Mouse (Mus musculus): ENCODE measurements at regions not wholly inside any gene's neighbourhood (a gene's known extent, or its start where the extent isn't known, plus 50 kb on each side); places are given as distances from the start of the nearest gene placed in this dataset.
"Not testable (repeated sequence)": the region's sequence is repeated elsewhere in the genome, so short reads cannot be mapped to it uniquely, and the experiment has no call there.

DNA sequence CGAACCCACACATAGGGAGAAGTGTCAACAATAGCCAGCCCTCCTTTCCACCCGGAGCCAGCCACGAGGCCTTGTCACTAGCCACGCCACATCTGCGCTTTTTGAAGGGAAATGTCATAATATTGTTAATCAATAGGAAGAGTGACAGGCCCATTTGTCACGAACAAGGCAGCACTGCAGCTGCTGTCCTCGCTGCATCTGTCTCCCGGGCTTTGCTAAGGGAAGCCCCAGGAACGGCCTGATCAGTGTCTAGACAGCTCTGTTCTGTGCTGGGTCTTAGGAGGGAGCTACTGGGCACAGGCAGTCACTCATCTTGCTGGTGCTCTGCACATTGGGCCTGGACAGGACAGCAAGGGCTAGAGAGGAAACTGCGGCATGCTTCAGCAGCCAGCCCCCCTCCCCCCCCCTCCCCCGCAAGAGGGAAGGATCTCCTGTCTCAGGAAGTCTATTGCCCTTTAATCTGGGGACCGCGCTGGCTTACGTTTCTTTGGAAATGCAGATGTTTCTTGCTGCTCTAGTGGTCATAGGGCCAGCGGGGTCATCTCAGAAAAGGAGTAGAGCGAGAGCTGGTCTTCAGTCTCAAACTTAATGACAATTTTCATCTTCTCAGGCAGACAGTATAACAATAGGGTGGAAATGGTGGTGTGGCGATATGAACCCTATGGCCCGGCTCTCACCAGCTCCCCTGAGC, 169.1 kb upstream of the Npvf start:
- Histone ChIP-seq H3K27ac (replicated peaks; ENCODE audit: low read depth, low read length) (no peak overlapping the region), H3K4me1 (ENCODE audit: control insufficient read depth, insufficient read depth, insufficient read length, low read length) (no peaks in the 10 kb centered on the region), H3K4me3 (ENCODE audit: insufficient read depth, low read depth, low read length) (no peak overlapping the region)

DNA sequence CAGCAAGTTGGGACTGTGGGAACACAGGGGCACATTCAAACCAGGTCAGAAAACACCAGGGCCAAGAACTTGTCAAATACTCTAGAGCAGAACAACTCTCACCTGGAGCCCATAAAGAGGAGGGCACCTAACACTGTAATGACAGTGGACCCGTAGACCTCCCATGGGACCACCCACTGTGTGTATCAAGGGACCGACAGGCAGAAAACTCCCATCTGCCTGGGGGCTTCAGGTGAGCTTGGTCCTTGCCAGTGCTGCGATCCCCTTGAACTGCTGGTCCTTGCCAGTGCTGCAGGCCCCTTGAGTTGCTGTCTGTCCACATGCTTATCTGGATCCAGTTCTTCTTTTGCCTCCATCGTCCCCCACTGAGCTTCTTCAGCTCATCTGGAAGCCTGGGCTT, 170.2 kb upstream of the Npvf start:
- Histone ChIP-seq H3K4me3 (ENCODE audit: insufficient read depth, low read depth, low read length) (no peak overlapping the region), H3K4me1 (ENCODE audit: control insufficient read depth, insufficient read depth, insufficient read length, low read length) (no peaks in the 10 kb centered on the region), H3K27ac (replicated peaks; ENCODE audit: low read depth, low read length) (no peak overlapping the region)

DNA sequence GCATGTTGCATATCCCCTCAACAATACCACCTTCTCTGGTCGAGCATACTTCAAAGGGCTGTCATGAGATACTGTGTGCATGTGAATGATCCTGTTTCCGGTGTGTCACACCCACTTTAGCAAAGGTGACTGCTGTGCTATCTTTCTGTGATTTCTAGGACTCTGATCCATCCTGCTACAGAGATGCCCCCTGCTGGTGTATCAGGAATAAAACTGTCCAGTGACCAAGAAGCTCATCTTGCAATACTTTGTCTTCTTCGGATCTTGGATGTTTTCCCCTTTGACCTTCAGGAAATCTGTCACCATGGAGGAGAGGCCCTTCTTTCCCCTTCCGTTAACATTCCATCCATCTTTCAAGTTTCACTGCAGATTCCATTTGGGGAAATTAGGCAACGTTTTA, 177.5 kb upstream of the Npvf start:
- H3K27ac ChIP-seq (replicated peaks; ENCODE audit: low read depth, low read length) = no peak overlapping the region
- no peak overlapping the region for H3K4me3 ChIP-seq (ENCODE audit: insufficient read depth, low read depth, low read length)

DNA sequence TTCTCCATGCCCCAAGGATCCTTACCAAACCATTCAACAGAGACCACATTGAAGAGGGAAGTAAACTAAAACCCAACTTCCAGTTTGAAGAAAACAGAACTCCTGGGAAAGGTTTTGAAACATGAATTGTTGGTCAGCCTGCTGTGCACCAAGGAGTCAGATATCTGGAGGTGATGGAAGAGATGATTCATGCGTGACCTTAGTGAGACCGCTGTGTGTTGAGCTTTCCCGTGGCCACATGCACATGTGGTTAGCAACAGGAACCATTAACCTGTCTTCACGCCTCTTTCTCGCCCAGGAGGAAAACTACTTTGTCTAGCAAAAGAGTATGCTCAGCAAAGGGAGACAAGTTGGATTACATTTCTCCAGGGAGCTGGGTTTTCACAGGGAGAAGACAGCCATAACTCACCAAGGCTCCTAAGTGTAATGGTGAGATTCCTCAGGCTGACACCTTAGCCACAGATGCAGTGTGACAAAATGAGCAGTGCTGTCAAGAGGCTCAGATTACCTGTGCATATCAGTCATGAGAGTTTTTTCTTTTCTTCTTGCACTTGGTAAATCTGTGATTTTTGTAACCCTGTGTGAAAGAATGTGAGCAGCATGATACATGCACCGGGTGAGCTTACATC, 181.9 kb upstream of the Npvf start:
- no peaks in the 10 kb centered on the region for H3K4me1 ChIP-seq (ENCODE audit: control insufficient read depth, insufficient read depth, insufficient read length, low read length)
- H3K27ac ChIP-seq (replicated peaks; ENCODE audit: low read depth, low read length) = no peak overlapping the region
- no peak overlapping the region for H3K4me3 ChIP-seq (ENCODE audit: insufficient read depth, low read depth, low read length)

More for the DNA sequence above, 177.5 kb upstream of the Npvf start:
- no peaks in the 10 kb centered on the region for H3K4me1 ChIP-seq (ENCODE audit: control insufficient read depth, insufficient read depth, insufficient read length, low read length)

DNA sequence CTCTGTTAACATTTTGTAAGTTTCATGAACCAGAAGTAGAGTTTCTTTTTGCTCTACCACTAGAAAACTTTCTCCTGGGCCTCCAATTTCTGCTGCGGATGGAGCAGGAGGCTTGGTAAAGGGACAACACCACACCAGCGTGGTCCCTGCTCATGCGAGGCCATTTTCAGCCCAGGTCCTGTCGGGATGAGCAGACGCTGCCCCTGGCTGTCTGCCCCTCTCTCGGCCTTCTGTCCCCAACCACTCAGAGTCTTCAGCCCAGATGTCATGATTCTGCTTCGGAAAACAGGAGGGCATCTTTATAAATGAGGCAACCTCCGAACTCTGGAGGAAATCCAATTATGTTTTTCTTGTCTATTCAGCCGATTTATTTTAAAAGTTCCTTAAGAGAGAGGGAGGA, 186.6 kb upstream of the Npvf start:
- Histone ChIP-seq H3K27ac (replicated peaks; ENCODE audit: low read depth, low read length) (no peak overlapping the region), H3K4me3 (ENCODE audit: insufficient read depth, low read depth, low read length) (no peak overlapping the region), H3K4me1 (ENCODE audit: control insufficient read depth, insufficient read depth, insufficient read length, low read length) (no peaks in the 10 kb centered on the region)

DNA sequence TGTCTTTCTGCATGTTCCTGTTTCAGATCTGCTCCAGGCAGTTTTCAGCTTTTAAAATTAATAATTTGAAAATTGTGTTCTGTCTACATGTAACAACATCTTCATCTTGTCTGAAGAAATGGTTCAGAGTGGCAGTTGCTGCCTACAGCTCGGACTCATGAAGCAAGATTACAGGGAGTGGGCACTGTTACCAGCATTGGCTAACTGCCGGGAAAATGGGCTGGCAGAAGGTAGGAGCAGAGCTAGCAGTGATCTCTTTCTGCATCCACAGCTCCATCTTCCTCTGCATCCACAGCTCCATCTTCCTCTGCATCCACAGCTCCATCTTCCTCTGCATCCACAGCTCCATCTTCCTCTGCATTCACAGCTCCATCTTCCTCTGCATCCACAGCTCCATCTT, 191.0 kb upstream of the Npvf start:
- H3K4me1 ChIP-seq (ENCODE audit: control insufficient read depth, insufficient read depth, insufficient read length, low read length); H3K4me3 ChIP-seq (ENCODE audit: insufficient read depth, low read depth, low read length); H3K27ac ChIP-seq (replicated peaks; ENCODE audit: low read depth, low read length): not testable (repeated sequence)

DNA sequence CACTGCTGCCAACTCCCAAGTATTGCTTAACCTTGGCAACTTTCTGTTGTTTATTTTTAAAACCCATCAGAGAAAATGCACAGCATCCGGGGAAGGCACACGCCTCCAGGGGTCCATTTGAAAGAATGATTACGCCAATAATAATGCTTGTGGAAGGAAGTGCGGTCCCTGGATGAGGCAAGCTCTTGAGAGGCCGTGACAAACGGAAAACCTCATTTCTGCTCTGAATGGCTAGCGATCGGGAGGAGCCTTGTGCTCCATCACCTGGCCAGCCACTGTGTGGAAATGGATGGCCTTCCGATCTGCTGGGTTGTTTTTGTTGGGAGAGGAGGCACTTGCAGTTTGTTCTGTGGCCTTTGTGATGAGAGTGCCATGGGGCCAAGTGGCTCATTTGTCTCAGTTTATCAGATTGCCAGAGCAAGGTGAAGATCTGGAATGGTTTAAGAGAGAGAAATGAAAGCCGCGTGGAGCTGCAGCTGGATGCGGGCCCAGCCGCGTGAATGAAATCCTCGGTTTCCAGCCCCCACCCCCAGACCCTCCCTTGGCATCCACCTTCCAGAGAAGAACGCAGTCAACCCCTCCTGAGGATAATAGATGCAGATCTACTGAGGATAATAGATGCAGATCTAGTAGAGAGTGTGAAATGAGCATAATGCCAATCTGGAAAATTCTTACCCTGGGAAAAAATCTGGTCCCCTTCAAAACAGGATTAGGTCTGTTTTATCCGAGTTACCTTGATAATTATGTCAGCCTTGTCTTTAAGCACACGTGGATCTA, 192.7 kb upstream of the Npvf start:
- no peaks in the 10 kb centered on the region for H3K4me1 ChIP-seq (ENCODE audit: control insufficient read depth, insufficient read depth, insufficient read length, low read length)
- no peak overlapping the region for H3K27ac ChIP-seq (replicated peaks; ENCODE audit: low read depth, low read length)
- no peak overlapping the region for H3K4me3 ChIP-seq (ENCODE audit: insufficient read depth, low read depth, low read length)

DNA sequence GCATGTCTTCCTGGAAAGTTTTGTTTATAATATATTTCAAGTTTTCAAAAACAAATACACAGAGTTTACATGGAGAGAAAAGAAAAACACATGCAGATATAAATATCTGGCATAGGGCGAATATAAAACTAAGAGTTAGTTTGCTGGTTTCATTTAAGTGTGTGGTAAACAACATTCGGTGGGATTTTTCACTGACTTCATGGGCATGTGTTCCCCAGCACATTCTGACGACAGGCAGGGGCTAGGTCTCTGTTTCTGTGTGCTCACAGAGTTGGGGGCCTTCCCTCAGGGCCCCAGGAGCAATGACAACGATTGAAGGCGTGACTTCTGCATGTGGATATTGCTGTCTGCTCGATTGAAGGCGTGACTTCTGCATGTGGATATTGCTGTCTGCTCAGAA, 193.3 kb upstream of the Npvf start:
- no peaks in the 10 kb centered on the region for H3K4me1 ChIP-seq (ENCODE audit: control insufficient read depth, insufficient read depth, insufficient read length, low read length)
- no peak overlapping the region for H3K27ac ChIP-seq (replicated peaks; ENCODE audit: low read depth, low read length)
- H3K4me3 ChIP-seq (ENCODE audit: insufficient read depth, low read depth, low read length) = no peak overlapping the region

DNA sequence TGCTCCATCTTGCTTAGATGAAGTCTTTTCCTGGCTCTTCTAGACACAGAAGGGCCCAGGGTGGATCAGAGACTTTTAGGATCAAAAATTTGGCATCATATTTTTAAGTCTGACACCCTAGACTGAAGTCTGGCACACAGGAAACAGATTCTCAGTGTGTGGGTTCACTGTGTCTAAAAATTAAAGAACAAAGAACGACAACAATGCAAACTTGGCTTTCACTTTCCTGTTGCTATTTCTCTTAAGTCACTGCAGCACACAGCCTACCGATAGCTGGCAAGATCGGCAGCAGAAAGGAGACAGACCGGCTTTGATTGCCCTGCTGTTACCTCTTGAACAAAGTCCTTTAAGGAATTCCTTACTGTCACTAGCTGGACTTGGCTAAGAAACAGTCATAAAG, 204.9 kb upstream of the Npvf start:
- H3K4me3 ChIP-seq (ENCODE audit: insufficient read depth, low read depth, low read length) = no peak overlapping the region
- H3K4me1 ChIP-seq (ENCODE audit: control insufficient read depth, insufficient read depth, insufficient read length, low read length) = no peaks in the 10 kb centered on the region
- H3K27ac ChIP-seq (replicated peaks; ENCODE audit: low read depth, low read length) = no peak overlapping the region

DNA sequence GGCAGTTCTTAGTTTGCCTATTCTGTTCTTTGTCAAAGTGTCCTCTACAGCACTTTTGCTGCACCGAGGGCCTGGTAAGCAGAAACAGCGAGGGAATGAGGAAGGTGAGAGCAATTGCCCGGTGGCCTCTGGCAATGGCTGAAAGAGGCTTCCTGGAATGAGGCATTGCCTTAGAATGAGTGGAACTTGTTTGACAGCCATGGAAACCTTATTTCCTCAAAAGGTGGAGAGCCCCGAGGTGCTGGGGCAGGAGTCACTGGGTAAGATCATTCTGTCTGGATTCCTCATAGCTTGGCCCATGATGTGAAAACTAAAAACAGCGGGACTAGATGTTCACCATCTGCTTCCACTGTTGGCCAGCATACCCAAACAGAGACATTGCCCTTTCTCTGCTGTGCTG, 223.8 kb upstream of the Npvf start:
- no peak overlapping the region for H3K4me3 ChIP-seq (ENCODE audit: insufficient read depth, low read depth, low read length)
- no peaks in the 10 kb centered on the region for H3K4me1 ChIP-seq (ENCODE audit: control insufficient read depth, insufficient read depth, insufficient read length, low read length)

DNA sequence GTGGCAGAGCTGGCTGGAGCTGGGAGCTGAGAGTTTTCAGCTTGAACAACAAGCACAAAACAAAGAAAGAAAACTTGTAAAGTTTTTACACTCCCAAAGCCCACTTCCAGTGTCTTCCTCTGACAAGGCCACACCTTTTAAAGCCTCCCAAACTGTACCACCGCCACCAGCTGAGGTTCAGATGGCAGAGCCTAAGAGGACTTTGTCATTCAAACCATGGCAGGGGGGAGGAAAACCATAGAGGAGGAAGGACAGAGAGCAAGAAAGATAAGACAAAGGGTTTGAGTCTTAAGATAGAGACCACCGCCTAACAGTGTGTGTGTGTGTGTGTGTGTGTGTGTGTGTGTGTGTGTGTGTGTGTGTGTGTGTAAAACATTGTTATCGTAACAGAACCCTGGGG, 228.1 kb upstream of the Npvf start:
- Histone ChIP-seq H3K27ac (replicated peaks; ENCODE audit: low read depth, low read length) (no peak overlapping the region), H3K4me3 (ENCODE audit: insufficient read depth, low read depth, low read length) (no peak overlapping the region), H3K4me1 (ENCODE audit: control insufficient read depth, insufficient read depth, insufficient read length, low read length) (no peaks in the 10 kb centered on the region)

More for the DNA sequence above, 223.8 kb upstream of the Npvf start:
- H3K27ac ChIP-seq (replicated peaks; ENCODE audit: low read depth, low read length) = no peak overlapping the region

DNA sequence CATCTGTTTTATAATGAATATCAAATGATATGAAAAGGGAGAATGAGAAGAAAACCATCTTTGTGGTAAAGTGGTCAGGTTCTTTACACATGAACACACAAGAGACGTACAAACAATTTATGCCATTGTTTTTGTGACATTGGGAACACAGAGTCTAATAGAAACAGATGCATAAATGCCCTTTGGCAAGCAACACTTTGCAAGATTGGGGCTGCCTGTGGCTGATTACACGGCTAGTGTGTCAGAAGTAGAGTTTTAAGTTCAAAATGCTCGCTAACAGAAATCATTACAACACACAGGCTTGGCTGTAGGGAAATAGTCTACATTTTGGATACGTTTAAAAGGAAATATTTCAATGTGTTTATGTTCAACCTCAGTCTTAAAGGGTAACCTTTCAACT, 228.5 kb upstream of the Npvf start:
- no peaks in the 10 kb centered on the region for H3K4me1 ChIP-seq (ENCODE audit: control insufficient read depth, insufficient read depth, insufficient read length, low read length)

DNA sequence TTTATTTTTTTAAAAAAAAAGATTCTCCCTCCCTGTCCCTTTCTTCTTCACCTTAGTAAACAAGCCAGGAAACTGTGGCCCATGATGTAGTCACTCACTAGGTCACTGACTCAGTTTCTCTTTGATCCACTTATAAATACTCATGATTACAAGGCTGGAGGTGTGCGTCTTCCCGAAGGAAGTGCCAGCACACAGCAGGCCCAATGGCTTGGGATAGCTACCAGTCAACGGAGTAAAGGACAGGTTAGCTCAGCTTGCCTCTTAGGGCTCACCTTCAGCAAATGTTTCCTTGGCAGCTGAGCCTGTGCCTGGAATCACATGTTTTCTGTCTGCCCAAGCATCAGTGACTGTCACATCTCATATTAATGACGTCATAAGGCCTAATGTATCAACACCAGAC, 230.8 kb upstream of the Npvf start:
- Histone ChIP-seq H3K4me1 (ENCODE audit: control insufficient read depth, insufficient read depth, insufficient read length, low read length) (no peaks in the 10 kb centered on the region), H3K4me3 (ENCODE audit: insufficient read depth, low read depth, low read length) (no peak overlapping the region), H3K27ac (replicated peaks; ENCODE audit: low read depth, low read length) (no peak overlapping the region)

More for the DNA sequence above, 228.5 kb upstream of the Npvf start:
- Histone ChIP-seq H3K27ac (replicated peaks; ENCODE audit: low read depth, low read length) (no peak overlapping the region), H3K4me3 (ENCODE audit: insufficient read depth, low read depth, low read length) (no peak overlapping the region)

DNA sequence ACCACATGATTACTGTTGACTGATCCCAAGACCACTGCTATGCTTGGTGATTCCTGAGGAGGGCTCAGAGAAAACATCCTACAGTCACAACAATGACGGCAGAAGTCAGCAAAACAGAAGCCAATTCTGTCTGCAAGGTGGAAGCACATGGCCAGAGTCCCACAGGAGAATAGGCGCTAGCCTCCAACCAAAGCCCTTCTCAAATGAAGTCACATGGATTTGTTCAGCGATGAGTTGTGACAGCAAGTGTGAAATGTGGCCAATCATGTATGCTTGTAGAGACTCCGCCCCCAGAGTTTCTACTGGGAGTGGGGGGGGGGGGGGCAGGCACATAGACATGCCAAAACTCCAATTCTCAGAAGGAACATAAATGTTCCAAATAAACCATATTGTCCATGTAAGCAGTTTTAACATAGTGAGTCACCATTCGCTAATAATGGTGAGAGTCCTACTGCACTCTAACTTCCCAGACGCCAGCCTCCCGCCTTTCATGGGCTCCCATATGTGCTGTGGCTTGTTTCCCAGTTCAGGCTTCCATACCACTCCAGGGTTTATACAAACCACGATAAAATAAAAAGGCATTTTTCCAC, 231.6 kb upstream of the Npvf start:
- Histone ChIP-seq H3K4me1 (ENCODE audit: control insufficient read depth, insufficient read depth, insufficient read length, low read length) (no peaks in the 10 kb centered on the region), H3K27ac (replicated peaks; ENCODE audit: low read depth, low read length) (no peak overlapping the region), H3K4me3 (ENCODE audit: insufficient read depth, low read depth, low read length) (no peak overlapping the region)

DNA sequence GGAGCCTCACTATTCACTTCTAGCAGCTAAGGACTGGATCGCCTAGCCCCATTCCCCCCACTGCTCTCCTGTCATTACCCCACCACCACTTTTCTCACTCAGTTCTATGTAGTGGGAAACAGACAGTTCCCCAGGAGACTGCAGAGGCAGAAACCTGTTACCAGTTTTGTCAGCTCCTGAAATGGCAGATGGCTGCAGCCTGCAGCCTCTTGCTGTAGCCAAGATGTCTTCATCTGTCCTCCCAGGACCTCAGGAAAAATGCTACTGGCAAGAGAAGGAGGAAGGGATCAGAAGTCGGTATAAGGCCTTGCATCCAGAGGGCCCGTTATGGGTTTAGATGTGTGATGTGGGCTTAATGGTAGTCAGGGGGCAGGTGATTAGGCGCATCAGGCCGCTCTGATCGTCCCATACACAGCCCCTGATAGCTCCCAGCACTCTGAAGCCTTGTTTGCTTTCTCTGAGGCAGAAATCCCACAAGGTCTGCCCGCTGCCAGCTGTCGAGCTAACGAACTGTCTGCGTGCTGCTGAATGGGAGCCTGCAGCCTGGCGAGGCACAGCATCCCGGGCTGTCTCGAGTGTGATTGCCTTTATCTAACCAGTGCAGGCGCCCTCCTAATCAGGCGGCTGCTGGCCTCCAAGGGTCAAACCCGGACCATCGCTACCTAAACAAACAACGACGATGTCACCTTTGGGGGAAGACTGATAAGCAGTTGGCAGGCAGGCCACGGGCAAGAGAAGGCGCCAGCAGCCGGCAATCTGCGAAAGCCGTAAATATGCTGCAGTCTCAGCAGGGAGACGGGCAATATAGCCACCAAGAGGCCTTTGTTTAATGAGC, 236.3 kb upstream of the Npvf start:
- Histone ChIP-seq H3K27ac (replicated peaks; ENCODE audit: low read depth, low read length) (no peak overlapping the region), H3K4me1 (ENCODE audit: control insufficient read depth, insufficient read depth, insufficient read length, low read length) (no peaks in the 10 kb centered on the region), H3K4me3 (ENCODE audit: insufficient read depth, low read depth, low read length) (no peak overlapping the region)

Data from brown adipose tissue, adult 24 weeks (tissue).